Mouse (Mus musculus): Measurements from ENCODE around the gene Efna3. TPM values are rescaled to one million over a fixed set of nuclear protein-coding genes. Genes with fewer than 3 reads are reported as not detected.

Gene Efna3
- polyA plus RNA-seq, 1 experiment from 2014 or later: 11.5 TPM

DNA sequence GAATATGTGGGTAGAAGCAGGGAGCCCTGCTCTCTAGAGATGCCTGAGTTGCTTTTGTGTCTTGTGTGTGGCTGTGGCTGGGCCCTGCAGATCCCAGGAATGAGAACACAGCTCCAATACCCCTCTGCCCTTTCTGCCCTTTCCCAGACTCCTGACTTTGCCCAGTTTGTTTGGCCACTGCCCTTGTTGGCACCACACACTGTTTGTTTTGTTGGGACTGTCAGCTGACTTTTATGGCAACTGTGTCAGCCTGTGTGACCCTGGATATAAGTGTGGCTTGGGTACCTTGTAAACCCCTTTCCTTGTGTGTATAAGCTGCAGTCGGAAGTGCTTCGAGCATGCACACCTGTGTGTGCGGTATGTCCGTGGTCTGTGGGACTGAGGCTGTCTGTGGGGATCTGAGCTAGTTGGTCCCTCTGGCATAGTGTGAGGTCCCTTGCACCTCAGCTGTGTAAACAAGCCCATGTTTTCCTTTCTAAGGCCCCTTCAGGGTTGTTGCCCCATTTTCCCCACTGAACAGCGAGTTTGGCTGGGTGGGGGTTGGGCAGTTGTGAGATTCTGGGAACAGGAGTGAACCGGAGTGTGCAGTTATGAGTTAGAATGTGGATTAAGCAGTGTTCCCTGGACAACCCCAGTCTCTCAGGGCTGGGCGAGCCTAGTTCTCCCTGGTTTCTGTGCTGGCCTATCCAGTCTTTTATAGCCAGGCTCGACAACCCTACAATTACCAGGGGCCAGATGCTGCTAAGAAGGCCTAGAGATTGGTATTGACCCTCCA, 17.0 kb downstream of the Efna3 start:
- Histone ChIP-seq H3K4me1 (ENCODE audit: insufficient read depth, low read length) (peaks cover 12% of the 10 kb centered on the region), H3K9me3 (ENCODE audit: low read length) (no peaks in the 10 kb centered on the region), H3K36me3 (ENCODE audit: insufficient read depth, low read length) (no peaks in the 10 kb centered on the region), H3K27ac (ENCODE audit: low read length) (peak overlapping the region; percentile 28; the same call in 1 of the 2 replicates), H3K27me3 (ENCODE audit: insufficient read depth, low read length) (no peaks in the 10 kb centered on the region), H3K4me3 (ENCODE audit: low read length) (no peak overlapping the region), H3K4me2 (replicated peaks; ENCODE audit: low read depth, low read length) (no peak overlapping the region), H3K9ac (replicated peaks; ENCODE audit: low read length) (0 out of 2 replicates have a peak overlapping the region, but pooled peaks have one; percentile 9)
- 46% methylated on average over 8 of the region's 8 CpGs for WGBS
- ATAC-seq (ENCODE audit: low FRiP score, low TSS enrichment): peak; percentile 28

DNA sequence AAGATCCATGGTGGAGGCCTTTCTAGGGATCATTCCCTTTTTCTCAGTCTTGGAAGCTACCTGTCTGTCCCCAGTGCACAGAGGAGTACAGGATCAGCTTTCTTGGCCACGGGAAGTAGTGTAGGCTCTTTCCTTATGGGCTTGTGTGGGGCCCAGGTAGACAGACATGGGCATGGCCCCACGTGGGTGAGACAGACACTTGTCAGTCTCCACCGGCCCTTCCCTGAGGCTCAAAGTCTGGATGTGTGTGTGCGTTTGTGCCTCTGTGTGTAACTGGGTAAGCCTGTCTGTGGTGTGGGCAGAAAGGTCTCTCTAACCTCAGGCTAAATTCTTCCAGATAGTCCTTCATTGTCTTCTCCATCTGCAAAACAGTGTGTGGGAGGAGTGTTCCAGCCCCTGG, 17.7 kb downstream of the Efna3 start:
- ATAC-seq (ENCODE audit: low FRiP score, low TSS enrichment): no peak
- H3K27ac ChIP-seq (ENCODE audit: low read length): peak overlapping the region; percentile 28; the same call in 1 of the 2 replicates
- 57% methylated on average over 4 of the region's 4 CpGs for WGBS

DNA sequence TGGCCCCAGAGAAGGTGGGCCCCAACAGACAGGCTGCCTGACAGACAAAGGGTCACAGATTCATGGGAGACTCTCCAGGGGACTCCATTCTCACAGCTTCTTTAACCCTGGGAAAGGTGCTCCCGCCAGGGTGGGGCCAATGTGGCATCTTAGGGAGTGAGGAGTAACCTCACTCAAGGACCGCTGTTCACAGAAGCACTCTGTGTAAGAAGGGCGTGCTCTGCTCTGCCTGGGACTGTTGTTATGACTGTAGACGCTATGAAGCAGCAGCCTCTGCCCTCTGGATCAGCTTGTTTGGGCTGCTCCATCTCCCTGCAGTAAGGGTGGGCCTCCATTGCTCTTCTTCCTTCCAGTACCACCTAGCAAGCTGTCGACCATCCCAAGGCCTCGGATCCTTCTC, 18.3 kb downstream of the Efna3 start:
- no peak for ATAC-seq (ENCODE audit: low FRiP score, low TSS enrichment)
- 67% methylated on average over 6 of the region's 6 CpGs for WGBS
- Histone ChIP-seq H3K4me3 (ENCODE audit: low read length) (no peak overlapping the region), H3K4me1 (ENCODE audit: insufficient read depth, low read length) (peaks cover 21% of the 10 kb centered on the region), H3K36me3 (ENCODE audit: insufficient read depth, low read length) (no peaks in the 10 kb centered on the region), H3K9me3 (ENCODE audit: low read length) (no peaks in the 10 kb centered on the region), H3K27ac (ENCODE audit: low read length) (no peak overlapping the region), H3K27me3 (ENCODE audit: insufficient read depth, low read length) (no peaks in the 10 kb centered on the region), H3K4me2 (replicated peaks; ENCODE audit: low read depth, low read length) (no peak overlapping the region), H3K9ac (replicated peaks; ENCODE audit: low read length) (no peak overlapping the region)

More for the DNA sequence above, 17.7 kb downstream of the Efna3 start:
- peaks cover 14% of the 10 kb centered on the region for H3K4me1 ChIP-seq (ENCODE audit: insufficient read depth, low read length)
- H3K4me3 ChIP-seq (ENCODE audit: low read length): no peak overlapping the region
- H3K9me3 ChIP-seq (ENCODE audit: low read length): no peaks in the 10 kb centered on the region
- H3K36me3 ChIP-seq (ENCODE audit: insufficient read depth, low read length): no peaks in the 10 kb centered on the region
- no peak overlapping the region for H3K9ac ChIP-seq (replicated peaks; ENCODE audit: low read length)
- no peak overlapping the region for H3K4me2 ChIP-seq (replicated peaks; ENCODE audit: low read depth, low read length)
- no peaks in the 10 kb centered on the region for H3K27me3 ChIP-seq (ENCODE audit: insufficient read depth, low read length)

DNA sequence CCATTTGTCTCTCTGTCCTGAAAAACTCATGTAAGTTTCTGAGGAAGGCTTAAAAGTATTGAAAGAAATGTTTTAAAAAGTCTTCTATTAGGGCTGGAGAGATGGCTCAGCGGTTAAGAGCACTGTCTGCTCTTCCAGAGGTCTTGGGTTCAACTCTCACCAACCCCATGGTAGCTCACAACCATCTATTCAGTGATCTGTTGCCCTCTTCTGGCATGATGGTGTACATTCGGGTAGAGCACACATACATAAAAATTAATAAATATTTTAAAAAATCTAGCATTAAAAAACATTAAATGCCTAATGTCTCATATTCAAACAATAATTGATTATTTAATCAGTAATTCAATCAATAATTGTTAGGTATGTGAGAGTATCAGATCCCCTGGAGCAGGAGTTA, 22.3 kb downstream of the Efna3 start:
- Histone ChIP-seq H3K36me3 (ENCODE audit: insufficient read depth, low read length) (no peaks in the 10 kb centered on the region), H3K9ac (replicated peaks; ENCODE audit: low read length) (no peak overlapping the region), H3K9me3 (ENCODE audit: low read length) (no peaks in the 10 kb centered on the region), H3K4me2 (replicated peaks; ENCODE audit: low read depth, low read length) (no peak overlapping the region), H3K4me3 (ENCODE audit: low read length) (no peak overlapping the region), H3K4me1 (ENCODE audit: insufficient read depth, low read length) (peaks cover 15% of the 10 kb centered on the region), H3K27me3 (ENCODE audit: insufficient read depth, low read length) (no peaks in the 10 kb centered on the region), H3K27ac (ENCODE audit: low read length) (0 out of 2 replicates have a peak overlapping the region, but pooled peaks have one; percentile 6)
- 67% methylated on average over 2 of the region's 2 CpGs for WGBS
- no peak for ATAC-seq (ENCODE audit: low FRiP score, low TSS enrichment)

DNA sequence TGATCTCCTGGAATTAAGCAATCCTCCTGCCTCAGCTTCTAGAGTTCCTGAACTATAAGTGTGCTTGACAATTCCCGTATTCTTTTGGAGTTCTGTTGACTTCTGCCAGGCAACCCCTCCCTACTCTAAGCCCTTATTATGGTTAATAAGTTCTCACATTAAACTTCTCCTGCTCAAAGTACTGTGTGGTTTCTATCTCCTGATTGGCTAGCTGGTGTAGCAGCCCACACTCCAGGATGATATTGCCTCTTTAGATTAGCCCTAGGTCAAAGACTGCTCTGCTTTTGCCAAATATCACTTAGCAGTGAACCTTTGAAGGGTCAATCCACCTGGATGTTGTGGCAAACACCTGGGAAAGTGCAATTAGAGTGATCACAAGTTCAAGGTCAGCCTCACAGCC, 22.7 kb downstream of the Efna3 start:
- peak; percentile 76 for ATAC-seq (ENCODE audit: low FRiP score, low TSS enrichment)
- Histone ChIP-seq H3K9ac (replicated peaks; ENCODE audit: low read length) (peak overlapping the region; percentile 53; the same call in 1 of the 2 replicates), H3K36me3 (ENCODE audit: insufficient read depth, low read length) (no peaks in the 10 kb centered on the region), H3K9me3 (ENCODE audit: low read length) (no peaks in the 10 kb centered on the region), H3K4me3 (ENCODE audit: low read length) (peak overlapping the region; percentile 35), H3K27me3 (ENCODE audit: insufficient read depth, low read length) (no peaks in the 10 kb centered on the region), H3K4me1 (ENCODE audit: insufficient read depth, low read length) (peaks cover 12% of the 10 kb centered on the region), H3K4me2 (replicated peaks; ENCODE audit: low read depth, low read length) (peak overlapping the region; percentile 61), H3K27ac (ENCODE audit: low read length) (peak overlapping the region; percentile 36; the same call in 1 of the 2 replicates)
- WGBS: 43% methylated on average over 1 of the region's 1 CpGs

GRCm38 (mm10) chr3:89299499-89299898, 23.3 kb downstream of the Efna3 start:
- Histone ChIP-seq H3K27me3 (ENCODE audit: insufficient read depth, low read length) (no peaks in the 10 kb centered on the region), H3K9ac (replicated peaks; ENCODE audit: low read length) (peak overlapping the region; percentile 53), H3K4me2 (replicated peaks; ENCODE audit: low read depth, low read length) (peak overlapping the region; percentile 61), H3K27ac (ENCODE audit: low read length) (0 out of 2 replicates have a peak overlapping the region, but pooled peaks have one; percentile 36), H3K4me1 (ENCODE audit: insufficient read depth, low read length) (peaks cover 12% of the 10 kb centered on the region), H3K9me3 (ENCODE audit: low read length) (no peaks in the 10 kb centered on the region), H3K4me3 (ENCODE audit: low read length) (peak overlapping the region; percentile 35), H3K36me3 (ENCODE audit: insufficient read depth, low read length) (no peaks in the 10 kb centered on the region)
- 1% methylated on average over 14 of the region's 14 CpGs for WGBS
- peak; percentile 67 for ATAC-seq (ENCODE audit: low FRiP score, low TSS enrichment)

- no peaks in the 10 kb centered on the region for H3K27me3 ChIP-seq (ENCODE audit: insufficient read depth, low read length)
- no peak overlapping the region for H3K27ac ChIP-seq (ENCODE audit: low read length)
- 82% methylated on average over 6 of the region's 6 CpGs for WGBS
- peak overlapping the region; percentile 61; the same call in 1 of the 2 replicates for H3K4me2 ChIP-seq (replicated peaks; ENCODE audit: low read depth, low read length)
- no peaks in the 10 kb centered on the region for H3K9me3 ChIP-seq (ENCODE audit: low read length)
- no peak overlapping the region for H3K4me3 ChIP-seq (ENCODE audit: low read length)
- no peak overlapping the region for H3K9ac ChIP-seq (replicated peaks; ENCODE audit: low read length)
- ATAC-seq (ENCODE audit: low FRiP score, low TSS enrichment): no peak
- peaks cover 12% of the 10 kb centered on the region for H3K4me1 ChIP-seq (ENCODE audit: insufficient read depth, low read length)
- H3K36me3 ChIP-seq (ENCODE audit: insufficient read depth, low read length): no peaks in the 10 kb centered on the region
Observed at GRCm38 (mm10) chr3:89298908-89299307, 23.9 kb downstream of the Efna3 start.

DNA sequence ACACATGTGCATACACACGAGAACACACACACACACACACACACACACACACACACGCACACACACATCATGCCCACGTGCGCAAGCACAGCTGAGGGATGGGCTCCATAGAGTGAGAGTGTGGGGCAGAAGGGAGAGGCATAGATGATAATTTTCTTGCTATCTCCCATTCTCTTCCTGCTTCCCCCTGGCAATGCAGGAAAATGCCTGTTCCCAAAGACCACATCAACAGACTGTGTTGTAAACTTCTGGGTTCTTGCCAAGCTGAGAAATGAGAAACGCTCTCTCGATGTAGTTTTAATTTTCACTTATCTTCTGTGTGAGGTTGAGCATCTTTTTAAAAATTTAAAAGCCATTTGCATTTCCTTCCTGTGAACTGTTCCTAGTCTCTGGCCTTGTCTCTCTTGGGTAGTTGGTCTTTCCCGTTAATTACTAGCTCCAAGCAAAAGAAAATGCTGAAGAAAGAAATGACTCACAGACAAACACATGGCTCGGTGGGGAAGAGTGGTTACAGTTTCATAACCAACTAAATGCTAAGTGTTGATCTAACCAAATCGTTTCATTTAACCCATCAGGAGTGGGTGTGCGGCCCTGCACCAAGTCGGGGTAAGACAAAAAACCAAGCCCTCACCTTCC, 25.9 kb downstream of the Efna3 start:
- H3K9me3 ChIP-seq (ENCODE audit: low read length): no peaks in the 10 kb centered on the region
- no peak overlapping the region for H3K27ac ChIP-seq (ENCODE audit: low read length)
- WGBS: 78% methylated on average over 11 of the region's 11 CpGs
- no peak for ATAC-seq (ENCODE audit: low FRiP score, low TSS enrichment)
- H3K9ac ChIP-seq (replicated peaks; ENCODE audit: low read length): no peak overlapping the region
- H3K4me2 ChIP-seq (replicated peaks; ENCODE audit: low read depth, low read length): no peak overlapping the region
- peaks cover 12% of the 10 kb centered on the region for H3K4me1 ChIP-seq (ENCODE audit: insufficient read depth, low read length)
- no peaks in the 10 kb centered on the region for H3K27me3 ChIP-seq (ENCODE audit: insufficient read depth, low read length)
- no peak overlapping the region for H3K4me3 ChIP-seq (ENCODE audit: low read length)
- no peaks in the 10 kb centered on the region for H3K36me3 ChIP-seq (ENCODE audit: insufficient read depth, low read length)

- 82% methylated on average over 8 of the region's 8 CpGs for WGBS
- Histone ChIP-seq H3K9ac (replicated peaks; ENCODE audit: low read length) (no peak overlapping the region), H3K4me3 (ENCODE audit: low read length) (no peak overlapping the region), H3K27ac (ENCODE audit: low read length) (no peak overlapping the region), H3K27me3 (ENCODE audit: insufficient read depth, low read length) (no peaks in the 10 kb centered on the region), H3K4me1 (ENCODE audit: insufficient read depth, low read length) (peaks cover 12% of the 10 kb centered on the region), H3K36me3 (ENCODE audit: insufficient read depth, low read length) (no peaks in the 10 kb centered on the region), H3K9me3 (ENCODE audit: low read length) (no peaks in the 10 kb centered on the region), H3K4me2 (replicated peaks; ENCODE audit: low read depth, low read length) (no peak overlapping the region)
- ATAC-seq (ENCODE audit: low FRiP score, low TSS enrichment): no peak
Observed at GRCm38 (mm10) chr3:89295685-89296230, 27.0 kb downstream of the Efna3 start.

Data from kidney, embryonic 16.5 days (tissue).